Mouse (Mus musculus): ENCODE data around the gene Adgrg7. TPM values are rescaled to one million over a fixed set of nuclear protein-coding genes. Genes with fewer than 3 reads are reported as not detected.

The Adgrg7 gene
- polyA plus RNA-seq (2015; fragmentation: Nextera tagmentation; extraction: Ambion mirVana): not detected in 2 replicates

- 34% methylated on average over 8 of the region's 8 CpGs for WGBS (ENCODE audit: insufficient replicate concordance)
- H3K9ac ChIP-seq (ENCODE audit: low read depth, low read length): no peak within 1 kb of the TSS
- no peaks in the 10 kb centered on the region for H3K36me3 ChIP-seq (ENCODE audit: control insufficient read depth, insufficient read depth)
- no peak for ATAC-seq (ENCODE audit: low read depth)
- H3K4me1 ChIP-seq (ENCODE audit: control insufficient read depth, low read depth, low read length): peaks cover 6% of the 10 kb centered on the region; the same call in 1 of the 2 replicates
- no peak within 1 kb of the TSS for H3K27ac ChIP-seq (ENCODE audit: low read length)
- H3K9me3 ChIP-seq (replicated peaks; ENCODE audit: control insufficient read depth, low read length): no peaks in the 10 kb centered on the region
- peak within 1 kb of the TSS; percentile 6; the same call in 1 of the 2 replicates for H3K4me2 ChIP-seq (ENCODE audit: low read depth, low read length)
- no peak within 1 kb of the TSS for H3K4me3 ChIP-seq (ENCODE audit: low read depth, low read length)
- no peaks in the 10 kb centered on the region for H3K27me3 ChIP-seq (ENCODE audit: control insufficient read depth, insufficient read depth, low read depth, low read length)
Measured at GRCm38 (mm10) chr16:56795481-56796139, at the start of gene Adgrg7. Gene Adgrg7 (minus strand): TSS chr16:56795855.

GRCm38 (mm10) chr16:56842988-56843387 is 47.3 kb upstream of the Adgrg7 start:
- Histone ChIP-seq H3K9ac (ENCODE audit: low read depth, low read length) (no peak overlapping the region), H3K9me3 (replicated peaks; ENCODE audit: control insufficient read depth, low read length) (no peaks in the 10 kb centered on the region), H3K36me3 (ENCODE audit: control insufficient read depth, insufficient read depth) (no peaks in the 10 kb centered on the region), H3K4me1 (ENCODE audit: control insufficient read depth, low read depth, low read length) (no peaks in the 10 kb centered on the region), H3K4me2 (ENCODE audit: low read depth, low read length) (no peak overlapping the region), H3K4me3 (ENCODE audit: low read depth, low read length) (no peak overlapping the region), H3K27me3 (ENCODE audit: control insufficient read depth, insufficient read depth, low read depth, low read length) (no peaks in the 10 kb centered on the region), H3K27ac (ENCODE audit: low read length) (no peak overlapping the region)
- 39% methylated on average over 5 of the region's 5 CpGs for WGBS (ENCODE audit: insufficient replicate concordance)
- ATAC-seq (ENCODE audit: low read depth): no peak

GRCm38 (mm10) chr16:56833312-56833711 is 37.7 kb upstream of the Adgrg7 start:
- no peaks in the 10 kb centered on the region for H3K9me3 ChIP-seq (replicated peaks; ENCODE audit: control insufficient read depth, low read length)

GRCm38 (mm10) chr16:56831986-56832385 is 36.3 kb upstream of the Adgrg7 start:
- Histone ChIP-seq H3K9me3 (replicated peaks; ENCODE audit: control insufficient read depth, low read length) (no peaks in the 10 kb centered on the region), H3K36me3 (ENCODE audit: control insufficient read depth, insufficient read depth) (no peaks in the 10 kb centered on the region), H3K4me1 (ENCODE audit: control insufficient read depth, low read depth, low read length) (no peaks in the 10 kb centered on the region), H3K9ac (ENCODE audit: low read depth, low read length) (no peak overlapping the region), H3K27ac (ENCODE audit: low read length) (no peak overlapping the region), H3K4me3 (ENCODE audit: low read depth, low read length) (no peak overlapping the region), H3K4me2 (ENCODE audit: low read depth, low read length) (no peak overlapping the region), H3K27me3 (ENCODE audit: control insufficient read depth, insufficient read depth, low read depth, low read length) (no peaks in the 10 kb centered on the region)
- 63% methylated on average over 2 of the region's 2 CpGs for WGBS (ENCODE audit: insufficient replicate concordance)
- ATAC-seq (ENCODE audit: low read depth): no peak

More at GRCm38 (mm10) chr16:56833312-56833711, 37.7 kb upstream of the Adgrg7 start:
- Histone ChIP-seq H3K4me1 (ENCODE audit: control insufficient read depth, low read depth, low read length) (no peaks in the 10 kb centered on the region), H3K9ac (ENCODE audit: low read depth, low read length) (no peak overlapping the region), H3K36me3 (ENCODE audit: control insufficient read depth, insufficient read depth) (no peaks in the 10 kb centered on the region), H3K27ac (ENCODE audit: low read length) (no peak overlapping the region), H3K4me3 (ENCODE audit: low read depth, low read length) (no peak overlapping the region), H3K27me3 (ENCODE audit: control insufficient read depth, insufficient read depth, low read depth, low read length) (no peaks in the 10 kb centered on the region), H3K4me2 (ENCODE audit: low read depth, low read length) (no peak overlapping the region)
- 70% methylated on average over 1 of the region's 1 CpGs for WGBS (ENCODE audit: insufficient replicate concordance)
- ATAC-seq (ENCODE audit: low read depth): no peak

- Histone ChIP-seq H3K36me3 (ENCODE audit: control insufficient read depth, insufficient read depth) (no peaks in the 10 kb centered on the region), H3K4me1 (ENCODE audit: control insufficient read depth, low read depth, low read length) (peaks cover 15% of the 10 kb centered on the region), H3K9ac (ENCODE audit: low read depth, low read length) (no peak overlapping the region), H3K27ac (ENCODE audit: low read length) (peak overlapping the region; percentile 41), H3K27me3 (ENCODE audit: control insufficient read depth, insufficient read depth, low read depth, low read length) (no peaks in the 10 kb centered on the region), H3K4me2 (ENCODE audit: low read depth, low read length) (0 out of 2 replicates have a peak overlapping the region, but pooled peaks have one; percentile 5), H3K9me3 (replicated peaks; ENCODE audit: control insufficient read depth, low read length) (no peaks in the 10 kb centered on the region), H3K4me3 (ENCODE audit: low read depth, low read length) (no peak overlapping the region)
- 25% methylated on average over 6 of the region's 6 CpGs for WGBS (ENCODE audit: insufficient replicate concordance)
- ATAC-seq (ENCODE audit: low read depth): peak; percentile 94
Measured at GRCm38 (mm10) chr16:56801370-56802109, 5.9 kb upstream of the Adgrg7 start.

- Histone ChIP-seq H3K9ac (ENCODE audit: low read depth, low read length) (no peak overlapping the region), H3K36me3 (ENCODE audit: control insufficient read depth, insufficient read depth) (no peaks in the 10 kb centered on the region), H3K27ac (ENCODE audit: low read length) (peak overlapping the region; percentile 41), H3K4me2 (ENCODE audit: low read depth, low read length) (no peak overlapping the region), H3K4me3 (ENCODE audit: low read depth, low read length) (no peak overlapping the region), H3K9me3 (replicated peaks; ENCODE audit: control insufficient read depth, low read length) (no peaks in the 10 kb centered on the region), H3K27me3 (ENCODE audit: control insufficient read depth, insufficient read depth, low read depth, low read length) (no peaks in the 10 kb centered on the region), H3K4me1 (ENCODE audit: control insufficient read depth, low read depth, low read length) (peaks cover 15% of the 10 kb centered on the region)
- WGBS (ENCODE audit: insufficient replicate concordance): 70% methylated on average over 7 of the region's 7 CpGs
- no peak for ATAC-seq (ENCODE audit: low read depth)
Measured at GRCm38 (mm10) chr16:56800946-56801345, 5.3 kb upstream of the Adgrg7 start.

GRCm38 (mm10) chr16:56800469-56800868 is 4.8 kb upstream of the Adgrg7 start:
- Histone ChIP-seq H3K27ac (ENCODE audit: low read length) (peak overlapping the region; percentile 41; the same call in 1 of the 2 replicates), H3K4me2 (ENCODE audit: low read depth, low read length) (no peak overlapping the region), H3K36me3 (ENCODE audit: control insufficient read depth, insufficient read depth) (no peaks in the 10 kb centered on the region), H3K27me3 (ENCODE audit: control insufficient read depth, insufficient read depth, low read depth, low read length) (no peaks in the 10 kb centered on the region), H3K9ac (ENCODE audit: low read depth, low read length) (no peak overlapping the region), H3K9me3 (replicated peaks; ENCODE audit: control insufficient read depth, low read length) (no peaks in the 10 kb centered on the region), H3K4me3 (ENCODE audit: low read depth, low read length) (no peak overlapping the region), H3K4me1 (ENCODE audit: control insufficient read depth, low read depth, low read length) (peaks cover 15% of the 10 kb centered on the region)
- 33% methylated on average over 2 of the region's 2 CpGs for WGBS (ENCODE audit: insufficient replicate concordance)
- ATAC-seq (ENCODE audit: low read depth): no peak

GRCm38 (mm10) chr16:56799541-56800029 is 3.9 kb upstream of the Adgrg7 start:
- Histone ChIP-seq H3K4me3 (ENCODE audit: low read depth, low read length) (no peak overlapping the region), H3K9ac (ENCODE audit: low read depth, low read length) (no peak overlapping the region), H3K27ac (ENCODE audit: low read length) (no peak overlapping the region), H3K27me3 (ENCODE audit: control insufficient read depth, insufficient read depth, low read depth, low read length) (no peaks in the 10 kb centered on the region), H3K4me1 (ENCODE audit: control insufficient read depth, low read depth, low read length) (peaks cover 15% of the 10 kb centered on the region), H3K36me3 (ENCODE audit: control insufficient read depth, insufficient read depth) (no peaks in the 10 kb centered on the region), H3K4me2 (ENCODE audit: low read depth, low read length) (no peak overlapping the region), H3K9me3 (replicated peaks; ENCODE audit: control insufficient read depth, low read length) (no peaks in the 10 kb centered on the region)
- whole genome bisulfite sequencing (ENCODE audit: insufficient replicate concordance): 30% methylated on average over 3 of the region's 3 CpGs
- no peak for ATAC-seq (ENCODE audit: low read depth)

GRCm38 (mm10) chr16:56798873-56799272 is 3.2 kb upstream of the Adgrg7 start:
- H3K4me2 ChIP-seq (ENCODE audit: low read depth, low read length): no peak overlapping the region
- H3K9ac ChIP-seq (ENCODE audit: low read depth, low read length): no peak overlapping the region
- H3K36me3 ChIP-seq (ENCODE audit: control insufficient read depth, insufficient read depth): no peaks in the 10 kb centered on the region
- H3K27ac ChIP-seq (ENCODE audit: low read length): no peak overlapping the region
- no peak for ATAC-seq (ENCODE audit: low read depth)
- WGBS (ENCODE audit: insufficient replicate concordance): 32% methylated on average over 7 of the region's 7 CpGs
- H3K4me3 ChIP-seq (ENCODE audit: low read depth, low read length): no peak overlapping the region
- no peaks in the 10 kb centered on the region for H3K27me3 ChIP-seq (ENCODE audit: control insufficient read depth, insufficient read depth, low read depth, low read length)
- no peaks in the 10 kb centered on the region for H3K9me3 ChIP-seq (replicated peaks; ENCODE audit: control insufficient read depth, low read length)
- peaks cover 15% of the 10 kb centered on the region for H3K4me1 ChIP-seq (ENCODE audit: control insufficient read depth, low read depth, low read length)

Measured in liver, embryonic 16.5 days (tissue).